Mouse (Mus musculus) thymus, postnatal 0 days (tissue): Measurements from ENCODE around the gene Lrrc25. TPM values are rescaled to one million over a fixed set of nuclear protein-coding genes. Genes with fewer than 3 reads are reported as not detected.

Experiments
- polyA plus RNA-seq: library from polyadenylated mRNA; unstranded; fragments of >200 nt; fragmentation: Nextera tagmentation; extraction: Ambion mirVana; gene quantifications from 2 replicates; pipeline ENCODE4 v1.2.1, GENCODE M21; 2015

Gene Lrrc25
- polyA plus RNA-seq, 1 experiment from 2014 or later = 5.8 TPM

Other genes with a start within 250 kb of the Lrrc25 start
- gene Comp, start 242.6 kb upstream of the Lrrc25 start, polyA plus RNA-seq = 1.6 and 2.2 TPM in 2 replicates
- gene Crtc1, start 176.6 kb upstream of the Lrrc25 start, polyA plus RNA-seq = 7.4 and 8.0 TPM in 2 replicates
- gene Klhl26, start 139.2 kb upstream of the Lrrc25 start, polyA plus RNA-seq = 8.0 and 8.4 TPM in 2 replicates
- 0.09 and 0.10 TPM in 2 replicates for gene Tmem59l, start 128.8 kb upstream of the Lrrc25 start, polyA plus RNA-seq
- 0.10 and 0.27 TPM in 2 replicates for gene Crlf1, start 123.0 kb upstream of the Lrrc25 start, polyA plus RNA-seq
- gene Rex1bd, start 109.4 kb upstream of the Lrrc25 start, polyA plus RNA-seq = 170 and 181 TPM in 2 replicates
- 1,327 and 1,441 TPM in 2 replicates for gene Uba52, start 105.4 kb upstream of the Lrrc25 start, polyA plus RNA-seq
- gene Fkbp8, start 88.4 kb upstream of the Lrrc25 start, polyA plus RNA-seq = 309 and 319 TPM in 2 replicates
- 66.8 and 68.6 TPM in 2 replicates for gene Kxd1, start 88.2 kb upstream of the Lrrc25 start, polyA plus RNA-seq
- 13.5 and 14.2 TPM in 2 replicates for gene Ell, start 76.7 kb upstream of the Lrrc25 start, polyA plus RNA-seq
- 78.9 and 88.4 TPM in 2 replicates for gene Isyna1, start 21.8 kb upstream of the Lrrc25 start, polyA plus RNA-seq
- gene Ssbp4, start 7.3 kb upstream of the Lrrc25 start, polyA plus RNA-seq = 135 and 142 TPM in 2 replicates
- gene Gdf15, start 16.3 kb downstream of the Lrrc25 start, polyA plus RNA-seq = 1.2 and 1.4 TPM in 2 replicates
- gene Pgpep1, start 44.2 kb downstream of the Lrrc25 start, polyA plus RNA-seq = 33.2 and 43.0 TPM in 2 replicates
- 333 and 377 TPM in 2 replicates for gene Lsm4, start 57.1 kb downstream of the Lrrc25 start, polyA plus RNA-seq
- 85.7 and 111 TPM in 2 replicates for gene Jund, start 82.8 kb downstream of the Lrrc25 start, polyA plus RNA-seq
- gene Iqcn, start 87.3 kb downstream of the Lrrc25 start, polyA plus RNA-seq = 0.04 and 0.06 TPM in 2 replicates
- 0.29 and 0.32 TPM in 2 replicates for gene Gm3336, start 102.4 kb downstream of the Lrrc25 start, polyA plus RNA-seq
- 0.28 and 0.35 TPM in 2 replicates for gene Pde4c, start 107.6 kb downstream of the Lrrc25 start, polyA plus RNA-seq
- 7.0 and 8.0 TPM in 2 replicates for gene Rab3a, start 138.5 kb downstream of the Lrrc25 start, polyA plus RNA-seq
- 54.3 and 54.4 TPM in 2 replicates for gene Mpv17l2, start 144.8 kb downstream of the Lrrc25 start, polyA plus RNA-seq
- gene Pik3r2, start 160.6 kb downstream of the Lrrc25 start, polyA plus RNA-seq = 35.1 and 38.6 TPM in 2 replicates
- 37.2 and 37.3 TPM in 2 replicates for gene Mast3, start 188.9 kb downstream of the Lrrc25 start, polyA plus RNA-seq
- gene Il12rb1, start 192.3 kb downstream of the Lrrc25 start, polyA plus RNA-seq = 16.2 TPM in 2 replicates
- 11.0 and 11.4 TPM in 2 replicates for gene Arrdc2, start 223.6 kb downstream of the Lrrc25 start, polyA plus RNA-seq
- 0.36 and 0.85 TPM in 2 replicates for gene Kcnn1, start 247.1 kb downstream of the Lrrc25 start, polyA plus RNA-seq